Mouse (Mus musculus) CH12.LX (cell line): ENCODE results near the gene Scp2. TPM values are rescaled to one million over a fixed set of nuclear protein-coding genes. Genes with fewer than 3 reads are reported as not detected.

ENCODE experiments used
- DNase-seq: peaks from one replicate; pipeline ENCODE4 v3.0.0-alpha.2; 2013; ENCODE audit errors: extremely low read depth
- H3K27ac ChIP-seq: 2 replicates; pipeline ENCODE4 v1.5.1; 2012; ENCODE audit warnings: low read depth, mild to moderate bottlenecking, control low read depth, moderate library complexity; ENCODE audit not compliant: insufficient read depth
- H3K27me3 ChIP-seq: replicated peaks from 2 replicates; pipeline ENCODE3; 2012; ENCODE audit warnings: inconsistent platforms
- H3K36me3 ChIP-seq, 2 experiments: replicated peaks in 1 of 2; 2 replicates each; pipeline versions ENCODE3 to v1.6.1; 2012; ENCODE audit warnings: inconsistent platforms in 1 of 2, low read length in 1 of 2, mild to moderate bottlenecking in 1 of 2, mixed read lengths in 1 of 2, moderate library complexity in 1 of 2; ENCODE audit not compliant: control insufficient read depth in 1 of 2, insufficient read depth in 1 of 2
- H3K4me1 ChIP-seq, 2 experiments: 2 replicates each; pipeline ENCODE4 v1.6.1; 2012; ENCODE audit warnings: inconsistent platforms in 1 of 2, moderate library complexity in 1 of 2; ENCODE audit not compliant: insufficient read depth in 2 of 2, control insufficient read depth in 1 of 2
- H3K4me2 ChIP-seq: 2 replicates; pipeline ENCODE4 v1.6.1; 2012; ENCODE audit warnings: low read depth, mild to moderate bottlenecking, control low read depth; ENCODE audit not compliant: poor library complexity, insufficient read depth, severe bottlenecking
- H3K4me3 ChIP-seq, 3 experiments: fragments of 150-350 bp in 1 of 3; sonication (generic) in 1 of 3; replicated peaks in 1 of 3; 2 replicates each; pipeline versions ENCODE3 to v1.5.1; 2011 to 2012; ENCODE audit warnings: low read depth in 2 of 3, low read length in 2 of 3, mild to moderate bottlenecking in 2 of 3, moderate library complexity in 2 of 3, control low read depth in 1 of 3, improper control_type of control experiment in 1 of 3, inconsistent platforms in 1 of 3, mixed read lengths in 1 of 3; ENCODE audit not compliant: poor library complexity in 1 of 3
- H3K79me2 ChIP-seq: replicated peaks from 2 replicates; pipeline ENCODE4 v1.6.1; 2012; ENCODE audit warnings: mild to moderate bottlenecking, moderate library complexity; ENCODE audit not compliant: control insufficient read depth, poor library complexity, insufficient read depth, severe bottlenecking; ENCODE audit errors: extremely low read depth
- H3K9ac ChIP-seq: 2 replicates; pipeline ENCODE4 v1.6.1; 2012; ENCODE audit warnings: low read depth, mild to moderate bottlenecking, control low read depth, moderate library complexity; ENCODE audit not compliant: insufficient read depth
- H3K9me3 ChIP-seq: replicated peaks from 2 replicates; pipeline ENCODE3; 2012; ENCODE audit warnings: low read length, inconsistent platforms, mixed read lengths
- BHLHE40 ChIP-seq: IDR thresholded peaks from 2 replicates; pipeline ENCODE4 v1.6.1; 2011; ENCODE audit warnings: mild to moderate bottlenecking, low read depth, low read length, improper control_type of control experiment
- CHD2 ChIP-seq: IDR thresholded peaks from 2 replicates; pipeline ENCODE4 v1.6.1; 2011; ENCODE audit warnings: low read length, improper control_type of control experiment
- CTCF ChIP-seq, 2 experiments: IDR thresholded peaks in 1 of 2; conservative IDR thresholded peaks in 1 of 2; 2 replicates each; pipeline ENCODE4 v1.5.1; 2011 to 2012; ENCODE audit warnings: low read depth in 2 of 2, low read length in 2 of 2, improper control_type of control experiment in 1 of 2, inconsistent platforms in 1 of 2, mild to moderate bottlenecking in 1 of 2, moderate library complexity in 1 of 2
- ELF1 ChIP-seq: IDR thresholded peaks from 2 replicates; pipeline ENCODE4 v1.6.1; 2014; ENCODE audit warnings: low read depth, mild to moderate bottlenecking, inconsistent platforms, low read length, improper control_type of control experiment
- ETS1 ChIP-seq: conservative IDR thresholded peaks from 2 replicates; pipeline ENCODE4 v1.6.1; 2012; ENCODE audit warnings: low read depth, mild to moderate bottlenecking, inconsistent platforms, low read length, improper control_type of control experiment, moderate library complexity
- GABPA ChIP-seq: IDR thresholded peaks from 2 replicates; pipeline ENCODE4 v1.6.1; 2012; ENCODE audit warnings: low read depth, low read length, improper control_type of control experiment, inconsistent platforms; ENCODE audit not compliant: insufficient replicate concordance
- HCFC1 ChIP-seq: IDR thresholded peaks from 2 replicates; pipeline ENCODE4 v1.6.1; 2012; ENCODE audit warnings: low read depth, mild to moderate bottlenecking, inconsistent platforms, low read length, improper control_type of control experiment
- IRF4 ChIP-seq: IDR thresholded peaks from 2 replicates; pipeline ENCODE4 v1.6.1; 2014; ENCODE audit warnings: low read depth, mild to moderate bottlenecking, inconsistent platforms, low read length, improper control_type of control experiment
- MAX ChIP-seq: IDR thresholded peaks from 2 replicates; pipeline ENCODE4 v1.6.1; 2011; ENCODE audit warnings: low read length, improper control_type of control experiment
- MEF2A ChIP-seq: IDR thresholded peaks from 2 replicates; pipeline ENCODE4 v1.6.1; 2014; ENCODE audit warnings: low read depth, mild to moderate bottlenecking, inconsistent platforms, low read length, improper control_type of control experiment, borderline replicate concordance
- MYC ChIP-seq: IDR thresholded peaks from 2 replicates; pipeline ENCODE4 v1.6.1; 2011; ENCODE audit warnings: low read depth, mild to moderate bottlenecking, improper control_type of control experiment, low read length
- NRF1 ChIP-seq: IDR thresholded peaks from 2 replicates; pipeline ENCODE4 v1.6.1; 2014; ENCODE audit warnings: low read depth, mild to moderate bottlenecking, inconsistent platforms, low read length, improper control_type of control experiment, moderate library complexity
- PAX5 ChIP-seq: IDR thresholded peaks from 2 replicates; pipeline ENCODE4 v1.6.1; 2012; ENCODE audit warnings: low read length, inconsistent platforms, mixed read lengths
- RAD21 ChIP-seq: IDR thresholded peaks from 2 replicates; pipeline ENCODE4 v1.6.1; 2011; ENCODE audit warnings: low read depth, mild to moderate bottlenecking, low read length, improper control_type of control experiment, moderate library complexity
- SIN3A ChIP-seq: IDR thresholded peaks from 2 replicates; pipeline ENCODE4 v1.6.1; 2012; ENCODE audit warnings: low read length, improper control_type of control experiment, inconsistent platforms
- SMC3 ChIP-seq: IDR thresholded peaks from 2 replicates; pipeline ENCODE4 v1.6.1; 2011; ENCODE audit warnings: low read depth, low read length, improper control_type of control experiment
- UBTF ChIP-seq: IDR thresholded peaks from 2 replicates; pipeline ENCODE4 v1.6.1; 2012; ENCODE audit warnings: low read depth, mild to moderate bottlenecking, inconsistent platforms, low read length, improper control_type of control experiment, moderate library complexity
- USF1 ChIP-seq: IDR thresholded peaks from 2 replicates; pipeline ENCODE4 v1.6.1; 2014; ENCODE audit warnings: low read depth, mild to moderate bottlenecking, inconsistent platforms, low read length, improper control_type of control experiment
- USF2 ChIP-seq: conservative IDR thresholded peaks from 2 replicates; pipeline ENCODE4 v1.6.1; 2011; ENCODE audit warnings: low read depth, low read length, improper control_type of control experiment
- ZC3H11A ChIP-seq: IDR thresholded peaks from 2 replicates; pipeline ENCODE4 v1.6.1; 2012; ENCODE audit warnings: low read depth, mild to moderate bottlenecking, inconsistent platforms, low read length, improper control_type of control experiment
- dilution Hi-C: fragments of 300-500 bp; cut with MboI; formaldehyde crosslinking; loops from 2 replicates; pipeline ENCODE4 v1.14.3; 2020; ENCODE audit warnings: low sequenced_read_pairs; ENCODE audit not compliant: extremely low pct_unique_long_range_greater_than_20kb, extremely low pct_ligation_motif_present
- in situ Hi-C: fragments of 300-500 bp; cut with MboI; formaldehyde crosslinking; loops from 3 replicates; pipeline ENCODE4 v1.14.3; 2019; ENCODE audit warnings: low sequenced_read_pairs, low pct_ligation_motif_present, low pct_unique_long_range_greater_than_20kb, mixed read lengths
- polyA plus RNA-seq: library from polyadenylated mRNA; unstranded; fragments of >175 nt; gene quantifications from 2 replicates; pipeline ENCODE4 v1.2.1, GENCODE M21; 2012; ENCODE audit warnings: low read depth; ENCODE audit not compliant: insufficient read length
- total RNA-seq, 2 experiments: library from RNA; depleted of rRNA; stranded (reverse); fragments of 300-350 nt in 1 of 2; fragments of >200 nt in 1 of 2; gene quantifications; 2 replicates each; pipeline ENCODE4 v1.2.3; 2012 to 2014

The Scp2 gene
- total and polyA plus RNA-seq, 3 experiments = 65.0 to 127 (median 97.8) TPM

DNA sequence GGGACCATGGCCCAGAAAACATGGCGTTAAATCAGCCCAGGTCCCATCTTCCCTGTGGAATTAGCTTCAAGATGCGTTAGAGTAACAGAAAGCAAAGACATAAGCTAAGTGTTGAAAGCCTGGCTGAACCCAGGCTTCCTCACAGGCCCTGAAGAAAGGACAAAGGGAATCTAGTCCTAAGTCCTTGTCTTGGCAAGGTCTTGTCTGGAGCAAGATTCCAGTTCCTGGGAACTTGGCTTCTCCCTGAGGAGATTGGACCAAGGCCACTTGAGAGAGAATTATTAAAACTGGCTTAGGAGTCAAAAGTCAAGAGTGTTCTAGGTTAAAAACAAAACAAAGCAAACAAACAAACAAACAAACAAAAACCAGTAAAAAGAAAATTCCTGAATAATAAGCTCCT, 16.5 kb downstream of the Scp2 start:
- Histone ChIP-seq H3K27ac (no peak overlapping the region), H3K4me1 (no peaks in the 10 kb centered on the region), H3K4me2 (no peak overlapping the region), H3K79me2 (no peaks in the 10 kb centered on the region), H3K9me3 (peaks cover 5% of the 10 kb centered on the region), H3K9ac (no peak overlapping the region), H3K36me3 (no peaks in the 10 kb centered on the region), H3K4me3 (no peak overlapping the region), H3K27me3 (no peaks in the 10 kb centered on the region)
- TF ChIP-seq IRF4 (no peak), PAX5 (no peak), ELF1 (no peak), SMC3 (no peak), CTCF (conservative IDR thresholded peaks at IDR 0.05 in 1 of 2, IDR thresholded peaks at IDR 0.05 in 1 of 2; ENCODE audit: low read depth in 2 of 2, low read length in 2 of 2) (no peak), UBTF (no peak), BHLHE40 (no peak), SIN3A (no peak), ZC3H11A (no peak), HCFC1 (no peak)
- no peak for DNase-seq
- dilution Hi-C loops (no loop called here), in situ Hi-C loops (no loop called here)

DNA sequence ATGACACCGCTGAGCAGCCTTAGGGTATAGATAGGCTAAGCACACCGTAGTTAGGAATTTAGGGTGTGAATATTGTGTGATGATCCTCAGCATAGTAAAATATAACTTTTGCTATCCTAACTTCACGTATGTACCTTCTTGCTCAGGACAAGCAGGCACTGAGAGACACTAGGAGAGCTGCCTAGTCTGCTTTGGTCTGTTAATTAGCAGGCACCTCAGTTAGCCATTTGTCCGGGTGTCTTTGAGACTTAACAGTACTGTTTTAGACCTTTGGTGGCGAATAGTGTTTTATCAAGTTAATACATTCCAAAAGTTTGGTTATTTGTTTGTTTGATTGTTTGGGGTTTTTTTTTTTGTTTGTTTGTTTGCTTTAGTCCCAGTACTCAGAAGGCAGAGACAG, 17.3 kb downstream of the Scp2 start:
- no peaks in the 10 kb centered on the region for H3K27me3 ChIP-seq
- in situ Hi-C loops (no loop called here), dilution Hi-C loops (no loop called here)
- no peak for DNase-seq
- H3K79me2 ChIP-seq = no peaks in the 10 kb centered on the region
- no peak overlapping the region for H3K4me2 ChIP-seq
- TF ChIP-seq NRF1 = no peak
- no peak for TF ChIP-seq MAX
- TF ChIP-seq MEF2A = no peak
- no peak for TF ChIP-seq BHLHE40
- no peak for TF ChIP-seq USF1
- TF ChIP-seq MYC = no peak
- TF ChIP-seq CHD2 = no peak
- no peak for TF ChIP-seq CTCF (conservative IDR thresholded peaks at IDR 0.05 in 1 of 2, IDR thresholded peaks at IDR 0.05 in 1 of 2; ENCODE audit: low read depth in 2 of 2, low read length in 2 of 2)
- TF ChIP-seq RAD21 = no peak
- no peak for TF ChIP-seq ETS1
- no peak for TF ChIP-seq USF2
- TF ChIP-seq GABPA = no peak
- TF ChIP-seq ELF1 = no peak
- H3K27ac ChIP-seq = no peak overlapping the region
- H3K9me3 ChIP-seq = peaks cover 5% of the 10 kb centered on the region
- no peaks in the 10 kb centered on the region for H3K4me1 ChIP-seq
- H3K36me3 ChIP-seq = no peaks in the 10 kb centered on the region
- no peak overlapping the region for H3K9ac ChIP-seq
- no peak overlapping the region for H3K4me3 ChIP-seq
